Mouse (Mus musculus): ENCODE data around the gene Wnt16.

Gene Wnt16

GRCm38 (mm10) chr6:22326289-22326688, 38.3 kb downstream of the Wnt16 start:
- DNase-seq, result no peak

- DNase-seq, result no peak
These were observed 39.1 kb downstream of the Wnt16 start for GRCm38 (mm10) chr6:22327091-22327490.

GRCm38 (mm10) chr6:22327931-22328330, 39.9 kb downstream of the Wnt16 start:
- DNase-seq, result no peak

- peak; percentile 37 for DNase-seq
These were observed 42.3 kb downstream of the Wnt16 start for GRCm38 (mm10) chr6:22330169-22330960.

- no peak for DNase-seq
These were observed 44.5 kb downstream of the Wnt16 start for GRCm38 (mm10) chr6:22332548-22332947.

GRCm38 (mm10) chr6:22339763-22340542, 51.9 kb downstream of the Wnt16 start:
- no peak for DNase-seq

- no peak for DNase-seq
These were observed 52.8 kb downstream of the Wnt16 start for GRCm38 (mm10) chr6:22340779-22341178.

GRCm38 (mm10) chr6:22343292-22343691, 55.3 kb downstream of the Wnt16 start:
- no peak for DNase-seq

GRCm38 (mm10) chr6:22343706-22344105, 55.7 kb downstream of the Wnt16 start:
- no peak for DNase-seq

GRCm38 (mm10) chr6:22344443-22344842, 56.4 kb downstream of the Wnt16 start:
- DNase-seq, result no peak

- no peak for DNase-seq
These were observed 59.3 kb downstream of the Wnt16 start for GRCm38 (mm10) chr6:22347132-22347902.
